Mouse (Mus musculus) lung, postnatal 14 days (tissue): ENCODE results near the gene Ston2.
"Not testable (repeated sequence)": the region's sequence is repeated elsewhere in the genome, so short reads cannot be mapped to it uniquely, and the experiment has no call there.

Experiments used
- DNase-seq: peaks from one replicate; pipeline ENCODE4 v3.0.0; 2021

Ston2 gene

GRCm38 (mm10) chr12:91588176-91588669, 200.0 kb downstream of the Ston2 start:
- DNase-seq = peak; percentile 94

GRCm38 (mm10) chr12:91587491-91588033, 200.6 kb downstream of the Ston2 start:
- DNase-seq = no peak

GRCm38 (mm10) chr12:91587077-91587476, 201.1 kb downstream of the Ston2 start:
- no peak for DNase-seq

GRCm38 (mm10) chr12:91585815-91586214, 202.4 kb downstream of the Ston2 start:
- DNase-seq = not testable (repeated sequence)

GRCm38 (mm10) chr12:91585206-91585605, 203.0 kb downstream of the Ston2 start:
- no peak for DNase-seq

- no peak for DNase-seq
Measured at GRCm38 (mm10) chr12:91583409-91583808, 204.8 kb downstream of the Ston2 start.
